Mouse (Mus musculus): Measurements from ENCODE around the gene Slc11a1. TPM values are rescaled to one million over a fixed set of nuclear protein-coding genes. Genes with fewer than 3 reads are reported as not detected.

The Slc11a1 gene
- total RNA-seq, 4 experiments from 2014 or later, result 3.9 to 6.6 (median 5.1) TPM

GRCm38 (mm10) chr1:74387386-74387988 lies 12.5 kb downstream of the Slc11a1 start:
- DNase-seq (ENCODE audit: low spot score), result no peak

- no peak for DNase-seq (ENCODE audit: low spot score)
Observed at GRCm38 (mm10) chr1:74388398-74388920, 13.5 kb downstream of the Slc11a1 start.

GRCm38 (mm10) chr1:74389831-74390286 lies 14.9 kb downstream of the Slc11a1 start:
- DNase-seq (ENCODE audit: low spot score), result peak; percentile 46

- DNase-seq (ENCODE audit: low spot score), result peak; percentile 75
Observed at GRCm38 (mm10) chr1:74390287-74390906, 15.4 kb downstream of the Slc11a1 start.

GRCm38 (mm10) chr1:74390924-74391748 lies 16.1 kb downstream of the Slc11a1 start, which contains the start of gene Ctdsp1:
Gene Ctdsp1 (plus strand): TSS chr1:74391509.
- peak; percentile 98 for DNase-seq (ENCODE audit: low spot score)

GRCm38 (mm10) chr1:74391844-74392441 lies 16.9 kb downstream of the Slc11a1 start:
- DNase-seq (ENCODE audit: low spot score), result peak; percentile 73

- no peak for DNase-seq (ENCODE audit: low spot score)
Observed at GRCm38 (mm10) chr1:74392446-74392994, 17.5 kb downstream of the Slc11a1 start.

- no peak for DNase-seq (ENCODE audit: low spot score)
Observed at GRCm38 (mm10) chr1:74393010-74393409, 18.0 kb downstream of the Slc11a1 start.

- no peak for DNase-seq (ENCODE audit: low spot score)
Observed at GRCm38 (mm10) chr1:74393697-74394096, 18.7 kb downstream of the Slc11a1 start.

- DNase-seq (ENCODE audit: low spot score), result no peak
Observed at GRCm38 (mm10) chr1:74394311-74394710, 19.3 kb downstream of the Slc11a1 start.

GRCm38 (mm10) chr1:74394858-74395257 lies 19.9 kb downstream of the Slc11a1 start:
- DNase-seq (ENCODE audit: low spot score), result no peak

- DNase-seq (ENCODE audit: low spot score), result no peak
Observed at GRCm38 (mm10) chr1:74395290-74395689, 20.3 kb downstream of the Slc11a1 start.

GRCm38 (mm10) chr1:74396456-74397222 lies 21.6 kb downstream of the Slc11a1 start:
- DNase-seq (ENCODE audit: low spot score), result peak; percentile 50

- DNase-seq (ENCODE audit: low spot score), result peak; percentile 99
Observed at GRCm38 (mm10) chr1:74397268-74397918, 22.4 kb downstream of the Slc11a1 start.

- peak; percentile 68 for DNase-seq (ENCODE audit: low spot score)
Observed at GRCm38 (mm10) chr1:74397919-74398451, 23.0 kb downstream of the Slc11a1 start.

- DNase-seq (ENCODE audit: low spot score), result no peak
Observed at GRCm38 (mm10) chr1:74400531-74400930, 25.5 kb downstream of the Slc11a1 start.

GRCm38 (mm10) chr1:74401015-74401702 lies 26.2 kb downstream of the Slc11a1 start:
- no peak for DNase-seq (ENCODE audit: low spot score)

- no peak for DNase-seq (ENCODE audit: low spot score)
Observed at GRCm38 (mm10) chr1:74404206-74404605, 29.2 kb downstream of the Slc11a1 start.
